Mouse (Mus musculus): ENCODE data around the gene Gm10065.
"Not testable (repeated sequence)": the region's sequence is repeated elsewhere in the genome, so short reads cannot be mapped to it uniquely, and the experiment has no call there.

Gm10065 gene

GRCm38 (mm10) chr13:21478759-21479670, at the start of gene Gm10065, which contains the start of gene Zkscan4:
TSS of gene Gm10065 (minus strand) at chr13:21479441.
TSS of gene Zkscan4 (plus strand) at chr13:21478907.
- peak; percentile 18 for DNase-seq

- peak; percentile 79 for DNase-seq
Measured at GRCm38 (mm10) chr13:21506221-21506649, 27.0 kb upstream of the Gm10065 start.

- DNase-seq = no peak
Measured at GRCm38 (mm10) chr13:21502296-21502695, 23.1 kb upstream of the Gm10065 start.

- not testable (repeated sequence) for DNase-seq
Measured at GRCm38 (mm10) chr13:21501182-21501581, 21.9 kb upstream of the Gm10065 start, which contains the start of gene Gm11273. TSS of gene Gm11273 (minus strand) at chr13:21501418.

- DNase-seq = peak; percentile 9
Measured at GRCm38 (mm10) chr13:21495080-21495479, 15.8 kb upstream of the Gm10065 start, which contains the start of gene AK157302. TSS of gene AK157302 (plus strand) at chr13:21495223.

- DNase-seq = no peak
Measured at GRCm38 (mm10) chr13:21492847-21493246, 13.6 kb upstream of the Gm10065 start.

GRCm38 (mm10) chr13:21486881-21487280, 7.6 kb upstream of the Gm10065 start:
- no peak for DNase-seq

GRCm38 (mm10) chr13:21472427-21472826, 6.8 kb downstream of the Gm10065 start:
- no peak for DNase-seq

GRCm38 (mm10) chr13:21469097-21469496, 10.1 kb downstream of the Gm10065 start:
- DNase-seq = no peak

- DNase-seq = peak; percentile 48
Measured at GRCm38 (mm10) chr13:21468061-21469019, 10.9 kb downstream of the Gm10065 start, which contains the start of gene Nkapl. TSS of gene Nkapl (minus strand) at chr13:21468509.

GRCm38 (mm10) chr13:21467336-21467735, 11.9 kb downstream of the Gm10065 start:
- no peak for DNase-seq

- not testable (repeated sequence) for DNase-seq
Measured at GRCm38 (mm10) chr13:21462516-21462915, 16.7 kb downstream of the Gm10065 start.

GRCm38 (mm10) chr13:21456347-21456746, 22.9 kb downstream of the Gm10065 start:
- no peak for DNase-seq

- DNase-seq = no peak
Measured at GRCm38 (mm10) chr13:21454133-21454532, 25.1 kb downstream of the Gm10065 start.

GRCm38 (mm10) chr13:21453449-21453848, 25.8 kb downstream of the Gm10065 start, which contains the start of gene Zscan26:
TSS of gene Zscan26 (minus strand) at chr13:21453730.
- peak; percentile 71 for DNase-seq

GRCm38 (mm10) chr13:21453042-21453441, 26.2 kb downstream of the Gm10065 start:
- DNase-seq = no peak

- no peak for DNase-seq
Measured at GRCm38 (mm10) chr13:21447856-21448614, 31.2 kb downstream of the Gm10065 start.

- DNase-seq = no peak
Measured at GRCm38 (mm10) chr13:21446796-21447195, 32.4 kb downstream of the Gm10065 start.

- DNase-seq = no peak
Measured at GRCm38 (mm10) chr13:21441207-21441572, 38.1 kb downstream of the Gm10065 start.

GRCm38 (mm10) chr13:21440503-21441206, 38.6 kb downstream of the Gm10065 start, which contains the start of gene Pgbd1:
TSS of gene Pgbd1 (minus strand) at chr13:21441058.
- DNase-seq = peak; percentile 75

- no peak for DNase-seq
Measured at GRCm38 (mm10) chr13:21435476-21435875, 43.8 kb downstream of the Gm10065 start.
